Comparison of ENCODE assay signal across 8 mouse cellular contexts in genomic region chr11:53519207-53520121, GRCm38 (mm10). TPM values are rescaled to one million over a fixed set of nuclear protein-coding genes. Genes with fewer than 3 reads are reported as not detected.
DNase-seq lines count a peak whose midpoint lies in the region; ATAC-seq and TF ChIP-seq lines count a peak whose summit lies in the region.

Gene Sept8 (plus strand): TSS chr11:53519257.

- DNase-seq in 3T3-L1 (ENCODE audit: low read depth, low spot score), result peak; percentile 59
- peak; percentile 26 for DNase-seq in adrenal gland, adult 8-10 months
- DNase-seq in embryo, embryonic 9.5 days (ENCODE audit: extremely low spot score), result peak; percentile 69
- DNase-seq in gonadal fat pad, adult 2 months (ENCODE audit: low read depth), result no peak
- DNase-seq in spleen, adult 2 months (ENCODE audit: low read depth in 1 of 2, low spot score in 2 of 2), result no peak

- H3K4me2 ChIP-seq in intestine, embryonic 15.5 days (replicated peaks), result peak within 1 kb of the TSS; percentile 88
- peak within 1 kb of the TSS; percentile 82 for H3K4me2 ChIP-seq in limb, embryonic 12.5 days
- peak within 1 kb of the TSS; percentile 78 for H3K4me2 ChIP-seq in midbrain, embryonic 13.5 days (replicated peaks)

- no peaks in the 10 kb centered on the region for H3K36me3 ChIP-seq in intestine, embryonic 15.5 days
- H3K36me3 ChIP-seq in limb, embryonic 12.5 days, result no peaks in the 10 kb centered on the region
- H3K36me3 ChIP-seq in midbrain, embryonic 13.5 days, result no peaks in the 10 kb centered on the region
- no peaks in the 10 kb centered on the region for H3K36me3 ChIP-seq in spleen, adult 2 months (ENCODE audit: control insufficient read depth, insufficient read depth, low read length)

- peak; percentile 82 for ATAC-seq in intestine, embryonic 15.5 days
- peak; percentile 74 for ATAC-seq in limb, embryonic 12.5 days (ENCODE audit: insufficient number of reproducible peaks, insufficient read depth, low FRiP score, low TSS enrichment, low read depth)
- peak; percentile 89 for ATAC-seq in midbrain, embryonic 13.5 days

- H3K4me1 ChIP-seq in intestine, embryonic 15.5 days (replicated peaks), result peaks cover 30% of the 10 kb centered on the region
- peaks cover 54% of the 10 kb centered on the region for H3K4me1 ChIP-seq in limb, embryonic 12.5 days (replicated peaks)
- H3K4me1 ChIP-seq in midbrain, embryonic 13.5 days (replicated peaks), result peaks cover 29% of the 10 kb centered on the region
- H3K4me1 ChIP-seq in spleen, adult 2 months (ENCODE audit: control insufficient read depth, insufficient read depth, insufficient read length), result peaks cover 5% of the 10 kb centered on the region

- TF ChIP-seq CTCF in spleen, adult 2 months (IDR thresholded peaks at IDR 0.05; ENCODE audit: extremely low read depth, insufficient read depth, insufficient read length, insufficient replicate concordance), result no peak

- no peaks in the 10 kb centered on the region for H3K27me3 ChIP-seq in intestine, embryonic 15.5 days (replicated peaks)
- H3K27me3 ChIP-seq in limb, embryonic 12.5 days, result no peaks in the 10 kb centered on the region
- H3K27me3 ChIP-seq in midbrain, embryonic 13.5 days, result peaks cover 17% of the 10 kb centered on the region
- peaks cover 7% of the 10 kb centered on the region for H3K27me3 ChIP-seq in spleen, adult 2 months (ENCODE audit: control insufficient read depth, insufficient read depth, low read length)

- H3K9me3 ChIP-seq in intestine, embryonic 15.5 days, result no peaks in the 10 kb centered on the region
- no peaks in the 10 kb centered on the region for H3K9me3 ChIP-seq in limb, embryonic 12.5 days
- no peaks in the 10 kb centered on the region for H3K9me3 ChIP-seq in midbrain, embryonic 13.5 days

- peak within 1 kb of the TSS; percentile 79 for H3K27ac ChIP-seq in intestine, embryonic 15.5 days
- H3K27ac ChIP-seq in limb, embryonic 12.5 days, result peak within 1 kb of the TSS; percentile 84
- peak within 1 kb of the TSS; percentile 30; the same call in 1 of the 2 replicates for H3K27ac ChIP-seq in midbrain, embryonic 13.5 days
- H3K27ac ChIP-seq in spleen, adult 2 months (ENCODE audit: insufficient read depth, low read length), result peak within 1 kb of the TSS; percentile 34; the same call in 1 of the 2 replicates

- 6% methylated on average over 58 of the region's 79 CpGs for WGBS in intestine, embryonic 15.5 days
- WGBS in limb, embryonic 12.5 days, result 4% methylated on average over 79 of the region's 79 CpGs
- WGBS in midbrain, embryonic 13.5 days, result 4% methylated on average over 72 of the region's 79 CpGs
- WGBS in spleen, adult 2 months, result 11% methylated on average over 75 of the region's 79 CpGs

- peak within 1 kb of the TSS; percentile 75 for H3K4me3 ChIP-seq in intestine, embryonic 15.5 days (replicated peaks)
- peak within 1 kb of the TSS; percentile 91 for H3K4me3 ChIP-seq in limb, embryonic 12.5 days (replicated peaks)
- H3K4me3 ChIP-seq in midbrain, embryonic 13.5 days (replicated peaks), result peak within 1 kb of the TSS; percentile 75
- peak within 1 kb of the TSS; percentile 60 for H3K4me3 ChIP-seq in spleen, adult 2 months (ENCODE audit: extremely low read depth, insufficient read depth, insufficient read length)

- TF ChIP-seq POLR2A in spleen, adult 2 months (IDR thresholded peaks at IDR 0.05; ENCODE audit: low read depth, low read length), result no peak

- peak within 1 kb of the TSS; percentile 69 for H3K9ac ChIP-seq in intestine, embryonic 15.5 days
- H3K9ac ChIP-seq in limb, embryonic 12.5 days (replicated peaks), result peak within 1 kb of the TSS; percentile 89
- H3K9ac ChIP-seq in midbrain, embryonic 13.5 days (replicated peaks), result peak within 1 kb of the TSS; percentile 87

RNA-seq across cellular contexts. Expression of gene Sept8, which starts in this region (rescaled TPM):
- total RNA-seq in adrenal gland, adult 8-10 months (2022), result 10 to 100 TPM; 37.0 to 51.7 (median 42.1) TPM
- 24.9 and 27.7 TPM in 2 replicates for polyA plus RNA-seq in gonadal fat pad, adult 2 months (2012; rRNA removed)
- polyA plus RNA-seq in intestine, embryonic 15.5 days (2015; fragmentation: Nextera tagmentation; extraction: Ambion mirVana), result 19.7 and 21.7 TPM in 2 replicates
- 36.7 and 41.8 TPM in 2 replicates for polyA plus RNA-seq in limb, embryonic 12.5 days (2016; fragmentation: Nextera tagmentation; extraction: Ambion mirVana)
- polyA plus RNA-seq in midbrain, embryonic 13.5 days (2015; fragmentation: Nextera tagmentation; extraction: Ambion mirVana), result 11.0 and 12.7 TPM in 2 replicates
- 13.9 and 15.3 TPM in 2 replicates for polyA plus RNA-seq in spleen, adult 2 months (2012; rRNA removed)

Comparison
In these comparisons a context has a peak if more than half of its experiments do, and no peak if none do; other contexts are left out.
1. DNase-seq: peak in 3T3-L1 (single experiment), adrenal gland, adult 8-10 months (single experiment) and embryo, embryonic 9.5 days (single experiment); none in gonadal fat pad, adult 2 months (single experiment) and spleen, adult 2 months (0 of 2).
2. H3K27ac ChIP-seq: peak in every context shown above with its lines; median percentile 84 in limb, embryonic 12.5 days; 79 in intestine, embryonic 15.5 days; 34 in spleen, adult 2 months; 30 in midbrain, embryonic 13.5 days.
3. Peak in every context shown above with its lines, with median percentiles within 50 percentile points of each other: ATAC-seq, H3K4me2 ChIP-seq, H3K4me3 ChIP-seq and H3K9ac ChIP-seq.